Mouse (Mus musculus) brain, embryonic 14.5 days (tissue): ENCODE results near the gene Donson.

Experiments
- CTCF ChIP-seq: fragments of 200-500 bp; IDR thresholded peaks from 2 replicates; pipeline ENCODE4 v1.5.1; 2012; ENCODE audit warnings: inconsistent platforms, mild to moderate bottlenecking, moderate library complexity, borderline replicate concordance; ENCODE audit not compliant: insufficient read depth, insufficient read length; ENCODE audit errors: extremely low read depth
- POLR2A ChIP-seq: fragments of 200-500 bp; IDR thresholded peaks from 2 replicates; pipeline ENCODE4 v1.6.1; 2012; ENCODE audit warnings: mild to moderate bottlenecking, inconsistent platforms, borderline replicate concordance; ENCODE audit not compliant: poor library complexity, insufficient read depth, insufficient read length, severe bottlenecking; ENCODE audit errors: extremely low read depth

DNA sequence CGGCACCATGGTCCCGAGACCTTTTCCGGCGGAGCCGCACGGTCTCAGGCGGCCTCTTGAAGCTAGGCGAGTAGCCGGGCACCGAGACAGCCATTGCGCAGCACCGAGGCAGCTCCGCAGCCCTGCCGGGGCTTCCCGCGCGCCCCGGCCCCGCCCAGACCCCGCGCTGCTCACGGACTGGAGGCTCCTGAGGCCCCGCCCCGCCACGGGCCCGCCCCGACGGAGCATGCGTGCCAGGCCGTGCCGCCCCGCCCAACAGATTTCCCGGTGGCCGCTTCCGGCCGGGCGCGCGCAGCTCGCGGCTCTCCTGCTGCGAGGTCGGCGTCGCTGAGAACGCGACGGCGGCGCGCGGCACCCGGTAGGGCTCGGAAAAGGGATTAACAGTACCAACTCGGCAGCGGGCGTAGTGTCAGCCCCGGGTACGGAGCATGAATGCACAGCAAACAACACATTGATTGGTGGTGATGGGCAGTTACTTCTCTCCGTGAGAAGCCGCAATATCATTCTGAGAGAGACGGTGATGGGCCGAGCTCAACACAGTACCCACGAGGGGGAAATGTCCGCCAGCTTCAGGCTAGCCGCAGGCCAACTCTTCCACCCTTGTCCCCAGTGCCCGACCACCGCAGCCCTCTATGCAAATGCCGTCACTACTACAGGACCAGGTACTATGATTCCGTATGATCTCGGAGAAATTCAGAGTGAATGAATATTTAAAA, at the start of gene Donson:
- peak; percentile 92 for TF ChIP-seq POLR2A
- no peak for TF ChIP-seq CTCF
